Mouse (Mus musculus): ENCODE measurements around the gene Thbd. TPM values are rescaled to one million over a fixed set of nuclear protein-coding genes. Genes with fewer than 3 reads are reported as not detected.

Thbd gene
- total RNA-seq, 2 experiments from 2014 or later, result 10.6 to 12.6 TPM

Other genes starting within 250 kb of the Thbd start
- 10 to 100 TPM; 45.3 to 47.2 TPM for gene Sstr4, start 12.8 kb downstream of the Thbd start, total RNA-seq (2021)
- gene Cd93, start 35.4 kb upstream of the Thbd start, total RNA-seq (2021), result 10 to 100 TPM; 15.6 to 17.1 TPM